Mouse (Mus musculus) CH12.LX (cell line): ENCODE data around the gene Wwp2.

ENCODE experiments used
- CTCF ChIP-seq, 2 experiments: IDR thresholded peaks in 1 of 2; conservative IDR thresholded peaks in 1 of 2; 2 replicates each; pipeline ENCODE4 v1.5.1; 2011 to 2012; ENCODE audit warnings: low read depth in 2 of 2, low read length in 2 of 2, improper control_type of control experiment in 1 of 2, inconsistent platforms in 1 of 2, mild to moderate bottlenecking in 1 of 2, moderate library complexity in 1 of 2
- E2F4 ChIP-seq: IDR thresholded peaks from 2 replicates; pipeline ENCODE4 v1.6.1; 2011; ENCODE audit warnings: low read depth, low read length, improper control_type of control experiment; ENCODE audit not compliant: insufficient replicate concordance
- EP300 ChIP-seq: IDR thresholded peaks from 2 replicates; pipeline ENCODE4 v1.6.1; 2011; ENCODE audit warnings: low read length, improper control_type of control experiment
- HCFC1 ChIP-seq: IDR thresholded peaks from 2 replicates; pipeline ENCODE4 v1.6.1; 2012; ENCODE audit warnings: low read depth, mild to moderate bottlenecking, inconsistent platforms, low read length, improper control_type of control experiment
- KAT2A ChIP-seq: IDR thresholded peaks from 2 replicates; pipeline ENCODE4 v1.6.1; 2012; ENCODE audit warnings: low read length, improper control_type of control experiment, inconsistent platforms; ENCODE audit not compliant: insufficient replicate concordance
- NRF1 ChIP-seq: IDR thresholded peaks from 2 replicates; pipeline ENCODE4 v1.6.1; 2014; ENCODE audit warnings: low read depth, mild to moderate bottlenecking, inconsistent platforms, low read length, improper control_type of control experiment, moderate library complexity
- POLR2A ChIP-seq: IDR thresholded peaks from 2 replicates; pipeline ENCODE4 v1.6.1; 2011; ENCODE audit warnings: low read depth, mild to moderate bottlenecking, improper control_type of control experiment, low read length
- UBTF ChIP-seq: IDR thresholded peaks from 2 replicates; pipeline ENCODE4 v1.6.1; 2012; ENCODE audit warnings: low read depth, mild to moderate bottlenecking, inconsistent platforms, low read length, improper control_type of control experiment, moderate library complexity
- ZNF384 ChIP-seq: IDR thresholded peaks from 2 replicates; pipeline ENCODE4 v1.6.1; 2012; ENCODE audit warnings: low read depth, low read length, improper control_type of control experiment, inconsistent platforms

DNA sequence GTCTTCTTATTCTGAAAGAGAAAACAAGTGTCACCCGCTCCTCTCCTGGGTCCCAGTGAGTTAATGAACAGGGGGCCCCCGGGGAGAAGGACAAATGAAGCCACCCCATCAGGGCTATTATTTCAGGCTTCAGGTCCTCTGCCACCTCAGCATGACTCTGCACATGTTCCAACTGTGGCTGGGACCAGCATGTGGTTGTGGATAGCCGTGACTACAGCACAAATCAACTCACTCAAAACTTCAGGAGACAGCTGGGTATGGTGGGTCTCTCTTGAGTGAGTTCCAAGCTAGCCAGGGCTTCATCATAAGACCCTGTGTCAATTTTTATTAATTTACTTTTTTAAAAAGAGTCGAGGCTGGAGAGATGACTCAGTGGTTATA lies 45.0 kb upstream of the Wwp2 start:
- no peak for TF ChIP-seq POLR2A
- no peak for TF ChIP-seq CTCF (conservative IDR thresholded peaks at IDR 0.05 in 1 of 2, IDR thresholded peaks at IDR 0.05 in 1 of 2; ENCODE audit: low read depth in 2 of 2, low read length in 2 of 2)
- TF ChIP-seq UBTF = no peak
- TF ChIP-seq KAT2A = no peak
- no peak for TF ChIP-seq EP300
- TF ChIP-seq ZNF384 = no peak
- no peak for TF ChIP-seq E2F4
- no peak for TF ChIP-seq HCFC1
- no peak for TF ChIP-seq NRF1
